Mouse (Mus musculus) CH12.LX (cell line): ENCODE measurements around the gene Pin1.

Experiments used
- CTCF ChIP-seq, 2 experiments: IDR thresholded peaks in 1 of 2; conservative IDR thresholded peaks in 1 of 2; 2 replicates each; pipeline ENCODE4 v1.5.1; 2011 to 2012; ENCODE audit warnings: low read depth in 2 of 2, low read length in 2 of 2, improper control_type of control experiment in 1 of 2, inconsistent platforms in 1 of 2, mild to moderate bottlenecking in 1 of 2, moderate library complexity in 1 of 2
- ELF1 ChIP-seq: IDR thresholded peaks from 2 replicates; pipeline ENCODE4 v1.6.1; 2014; ENCODE audit warnings: low read depth, mild to moderate bottlenecking, inconsistent platforms, low read length, improper control_type of control experiment
- EP300 ChIP-seq: IDR thresholded peaks from 2 replicates; pipeline ENCODE4 v1.6.1; 2011; ENCODE audit warnings: low read length, improper control_type of control experiment
- HCFC1 ChIP-seq: IDR thresholded peaks from 2 replicates; pipeline ENCODE4 v1.6.1; 2012; ENCODE audit warnings: low read depth, mild to moderate bottlenecking, inconsistent platforms, low read length, improper control_type of control experiment
- MAZ ChIP-seq: IDR thresholded peaks from 2 replicates; pipeline ENCODE4 v1.6.1; 2012; ENCODE audit warnings: low read depth, mild to moderate bottlenecking, inconsistent platforms, low read length, improper control_type of control experiment, moderate library complexity
- NRF1 ChIP-seq: IDR thresholded peaks from 2 replicates; pipeline ENCODE4 v1.6.1; 2014; ENCODE audit warnings: low read depth, mild to moderate bottlenecking, inconsistent platforms, low read length, improper control_type of control experiment, moderate library complexity
- POLR2A ChIP-seq: IDR thresholded peaks from 2 replicates; pipeline ENCODE4 v1.6.1; 2011; ENCODE audit warnings: low read depth, mild to moderate bottlenecking, improper control_type of control experiment, low read length
- POLR2AphosphoS2 ChIP-seq: IDR thresholded peaks from 2 replicates; pipeline ENCODE4 v1.6.1; 2011; ENCODE audit warnings: low read depth, low read length, improper control_type of control experiment
- RCOR1 ChIP-seq: conservative IDR thresholded peaks from 2 replicates; pipeline ENCODE4 v1.6.1; 2012; ENCODE audit warnings: low read depth, mild to moderate bottlenecking, inconsistent platforms, low read length, improper control_type of control experiment
- TBP ChIP-seq: conservative IDR thresholded peaks from 2 replicates; pipeline ENCODE4 v1.6.1; 2011; ENCODE audit warnings: low read depth, low read length, improper control_type of control experiment
- ZC3H11A ChIP-seq: IDR thresholded peaks from 2 replicates; pipeline ENCODE4 v1.6.1; 2012; ENCODE audit warnings: low read depth, mild to moderate bottlenecking, inconsistent platforms, low read length, improper control_type of control experiment
- ZKSCAN1 ChIP-seq: IDR thresholded peaks from 2 replicates; pipeline ENCODE4 v1.6.1; 2012; ENCODE audit warnings: low read depth, inconsistent platforms, low read length, improper control_type of control experiment, borderline replicate concordance
- ZMIZ1 ChIP-seq: IDR thresholded peaks from 2 replicates; pipeline ENCODE4 v1.6.1; 2012; ENCODE audit warnings: low read depth, mild to moderate bottlenecking, inconsistent platforms, low read length, improper control_type of control experiment

DNA sequence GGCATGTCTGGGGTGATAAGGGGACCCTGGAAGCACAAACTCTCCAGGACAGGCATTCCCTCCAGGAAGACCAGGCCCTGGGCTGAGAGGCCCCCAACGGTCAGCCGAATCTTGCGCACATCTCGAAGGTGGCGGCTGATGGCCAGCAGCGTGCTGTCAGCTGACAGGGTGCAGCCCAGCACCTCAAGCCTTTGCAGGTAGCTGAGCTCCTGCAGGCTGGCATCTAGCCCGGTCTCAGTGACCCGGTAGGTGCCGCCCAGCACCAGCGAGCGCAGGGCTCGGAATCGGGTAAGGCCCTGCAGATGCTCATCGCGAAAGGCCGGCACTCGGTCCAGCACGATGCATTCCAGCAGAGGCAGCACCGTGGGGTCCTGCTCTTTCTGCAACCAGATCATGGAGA, 13.3 kb upstream of the Pin1 start:
- TF ChIP-seq ZMIZ1: no peak
- TF ChIP-seq MAZ: no peak
- TF ChIP-seq EP300: no peak
- TF ChIP-seq CTCF (conservative IDR thresholded peaks at IDR 0.05 in 1 of 2, IDR thresholded peaks at IDR 0.05 in 1 of 2; ENCODE audit: low read depth in 2 of 2, low read length in 2 of 2): no peak
- TF ChIP-seq POLR2A: no peak
- TF ChIP-seq TBP: no peak
- no peak for TF ChIP-seq ELF1
- TF ChIP-seq NRF1: no peak
- no peak for TF ChIP-seq HCFC1
- no peak for TF ChIP-seq RCOR1
- no peak for TF ChIP-seq ZC3H11A
- no peak for TF ChIP-seq POLR2AphosphoS2
- no peak for TF ChIP-seq ZKSCAN1
